Mouse (Mus musculus) intestine, embryonic 16.5 days (tissue): ENCODE results near the gene Rab8b. TPM values are rescaled to one million over a fixed set of nuclear protein-coding genes. Genes with fewer than 3 reads are reported as not detected.
"Not testable (repeated sequence)": the region's sequence is repeated elsewhere in the genome, so short reads cannot be mapped to it uniquely, and the experiment has no call there.

Source experiments
- ATAC-seq: fragments of 200-750 bp; cut with Nextera tagmentation; 2 replicates; pipeline ENCODE4 v1.8.0; 2017; ENCODE audit warnings: moderate TSS enrichment, moderate library complexity
- H3K27ac ChIP-seq: fragments of 300-500 bp; sonication (generic); 2 replicates; pipeline ENCODE4 v1.5.1; 2014; ENCODE audit warnings: mild to moderate bottlenecking, low read length
- H3K27me3 ChIP-seq: fragments of 300-500 bp; sonication (generic); replicated peaks from 2 replicates; pipeline ENCODE4 v1.6.1; 2014; ENCODE audit warnings: low read length, control low read depth, mixed read lengths; ENCODE audit not compliant: control insufficient read depth, insufficient read depth
- H3K36me3 ChIP-seq: fragments of 300-500 bp; sonication (generic); 2 replicates; pipeline ENCODE4 v1.6.1; 2014; ENCODE audit warnings: low read length, control low read depth; ENCODE audit not compliant: control insufficient read depth, insufficient read depth
- H3K4me1 ChIP-seq: fragments of 300-500 bp; sonication (generic); 2 replicates; pipeline ENCODE4 v1.6.1; 2014; ENCODE audit warnings: low read length, control low read depth, mixed read lengths; ENCODE audit not compliant: control insufficient read depth, insufficient read depth
- H3K4me2 ChIP-seq: fragments of 300-500 bp; sonication (generic); 2 replicates; pipeline ENCODE4 v1.6.1; 2014; ENCODE audit warnings: low read depth, low read length, control low read depth
- H3K4me3 ChIP-seq: fragments of 300-500 bp; sonication (generic); 2 replicates; pipeline ENCODE4 v1.5.1; 2014; ENCODE audit warnings: mild to moderate bottlenecking, low read length
- H3K9ac ChIP-seq: fragments of 300-500 bp; sonication (generic); 2 replicates; pipeline ENCODE4 v1.6.1; 2014; ENCODE audit warnings: low read depth, low read length
- H3K9me3 ChIP-seq: fragments of 300-500 bp; sonication (generic); 2 replicates; pipeline ENCODE4 v1.6.1; 2016; ENCODE audit warnings: low read length, control low read depth; ENCODE audit not compliant: control insufficient read depth
- WGBS: fragments of 180-500 bp; shearing (Covaris S2); extraction: QIAGEN DNeasy Blood & Tissue Kit; methylation state at CpG from one replicate; pipeline ENCODE4 v1.1.7; 2014; 5-methylcytosine and 5-hydroxymethylcytosine counted together
- polyA plus RNA-seq: library from polyadenylated mRNA; unstranded; fragments of >200 nt; fragmentation: Nextera tagmentation; extraction: Ambion mirVana; gene quantifications from 2 replicates; pipeline ENCODE4 v1.2.1, GENCODE M21; 2015

Rab8b gene
- polyA plus RNA-seq, 1 experiment from 2014 or later: 18.3 TPM

DNA sequence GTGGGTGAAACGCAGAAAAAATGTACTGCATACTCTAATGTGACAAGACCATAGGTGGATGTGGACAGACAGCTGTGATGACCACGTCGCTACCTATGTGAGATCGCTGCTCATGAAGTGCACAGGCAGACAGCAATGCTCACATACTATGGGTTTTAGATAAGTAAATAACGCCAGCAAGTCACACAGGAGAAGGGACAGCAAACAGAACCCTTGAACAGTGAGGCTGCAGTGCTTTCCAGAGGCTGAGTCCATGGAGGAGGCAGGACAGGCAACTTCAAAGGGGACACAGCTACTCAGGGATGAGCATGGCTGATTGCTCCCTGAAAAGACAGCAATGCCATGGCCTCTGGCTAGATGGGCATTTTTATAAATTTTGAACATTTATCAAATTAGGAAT lies 72.7 kb downstream of the Rab8b start:
- H3K4me2 ChIP-seq: no peak overlapping the region
- H3K4me3 ChIP-seq: no peak overlapping the region
- peaks cover 3% of the 10 kb centered on the region; the same call in 1 of the 2 replicates for H3K4me1 ChIP-seq
- H3K9ac ChIP-seq: no peak overlapping the region
- no peaks in the 10 kb centered on the region for H3K9me3 ChIP-seq
- H3K27ac ChIP-seq: no peak overlapping the region
- 86% methylated on average over 5 of the region's 5 CpGs for WGBS
- no peak for ATAC-seq
- H3K36me3 ChIP-seq: peaks cover 7% of the 10 kb centered on the region; the same call in 1 of the 2 replicates
- H3K27me3 ChIP-seq: no peaks in the 10 kb centered on the region

DNA sequence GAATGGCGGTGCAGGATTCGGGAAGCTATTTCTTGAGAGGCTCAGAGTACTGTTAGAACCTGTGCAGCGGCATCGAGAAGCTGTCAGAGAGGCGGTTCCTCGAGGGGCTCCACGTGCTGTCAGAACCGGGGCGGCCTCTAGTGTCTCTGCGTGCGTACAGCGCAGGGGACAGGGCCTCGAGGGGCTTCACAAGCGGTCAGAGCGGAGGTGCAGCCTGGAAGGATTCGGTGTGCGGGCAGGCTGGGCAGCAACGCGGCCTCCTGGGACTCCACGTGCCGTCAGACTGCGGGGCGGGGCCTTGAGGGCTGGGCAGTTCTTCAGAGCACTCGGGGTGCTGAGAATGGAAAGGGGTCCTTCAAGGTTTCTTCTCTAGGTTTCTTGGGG lies 84.4 kb downstream of the Rab8b start:
- WGBS: under 1% methylated on average over 24 of the region's 24 CpGs
- peak overlapping the region; percentile 99 for H3K4me2 ChIP-seq
- ATAC-seq: peak; percentile 71
- H3K27ac ChIP-seq: no peak overlapping the region
- H3K9ac ChIP-seq: peak overlapping the region; percentile 66
- H3K4me1 ChIP-seq: peaks cover 13% of the 10 kb centered on the region
- no peaks in the 10 kb centered on the region for H3K9me3 ChIP-seq
- H3K27me3 ChIP-seq: no peaks in the 10 kb centered on the region
- H3K36me3 ChIP-seq: no peaks in the 10 kb centered on the region
- H3K4me3 ChIP-seq: peak overlapping the region; percentile 72

DNA sequence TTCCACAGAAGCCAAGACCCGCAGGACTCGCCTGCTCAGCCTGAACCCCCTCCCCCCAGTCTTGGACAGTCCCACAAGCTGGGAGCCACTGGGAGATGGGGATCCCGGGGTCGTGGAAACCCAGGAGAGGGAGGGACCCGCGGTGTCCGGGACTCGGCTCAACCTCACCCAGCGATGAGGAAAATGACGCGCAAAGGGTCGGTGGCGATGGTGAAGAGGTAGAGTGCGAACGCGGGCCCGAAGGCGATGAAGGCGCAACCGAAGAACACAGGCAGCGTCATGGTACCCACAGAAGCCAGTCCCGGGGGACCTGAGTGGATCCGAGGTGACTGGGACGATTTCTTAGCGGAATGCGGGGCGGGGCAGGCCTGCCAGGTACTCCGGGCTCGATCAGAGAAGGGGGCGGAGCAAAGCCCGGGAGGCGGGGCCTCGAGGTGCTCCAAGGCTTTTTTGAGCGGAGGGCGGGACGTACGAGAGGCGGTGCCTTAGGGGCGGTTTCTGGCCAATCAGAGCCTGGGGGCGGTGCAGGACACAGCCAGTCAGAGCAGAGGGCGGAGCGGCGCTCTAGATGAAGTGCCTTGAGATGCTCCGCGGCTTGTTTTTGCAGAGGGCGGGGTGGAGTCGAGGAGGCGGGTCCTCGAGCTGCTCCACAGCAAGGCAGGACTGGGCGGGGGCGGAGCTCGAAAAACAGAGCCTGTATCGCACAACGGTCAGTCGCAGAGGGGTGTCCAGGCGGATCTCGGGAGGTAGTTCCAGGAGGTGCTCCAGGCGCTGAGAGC lies 85.0 kb downstream of the Rab8b start, which contains the start of gene Aph1c:
Gene Aph1c (minus strand): TSS at position 409 of the 779 bp plus-strand sequence.
- Histone ChIP-seq H3K4me1 (peaks cover 13% of the 10 kb centered on the region), H3K4me3 (peak within 1 kb of the TSS; percentile 72), H3K27ac (no peak within 1 kb of the TSS), H3K9ac (peak within 1 kb of the TSS; percentile 70), H3K4me2 (peak within 1 kb of the TSS; percentile 99), H3K27me3 (no peaks in the 10 kb centered on the region), H3K36me3 (no peaks in the 10 kb centered on the region), H3K9me3 (no peaks in the 10 kb centered on the region)
- WGBS: under 1% methylated on average over 58 of the region's 58 CpGs
- ATAC-seq: peak; percentile 100

DNA sequence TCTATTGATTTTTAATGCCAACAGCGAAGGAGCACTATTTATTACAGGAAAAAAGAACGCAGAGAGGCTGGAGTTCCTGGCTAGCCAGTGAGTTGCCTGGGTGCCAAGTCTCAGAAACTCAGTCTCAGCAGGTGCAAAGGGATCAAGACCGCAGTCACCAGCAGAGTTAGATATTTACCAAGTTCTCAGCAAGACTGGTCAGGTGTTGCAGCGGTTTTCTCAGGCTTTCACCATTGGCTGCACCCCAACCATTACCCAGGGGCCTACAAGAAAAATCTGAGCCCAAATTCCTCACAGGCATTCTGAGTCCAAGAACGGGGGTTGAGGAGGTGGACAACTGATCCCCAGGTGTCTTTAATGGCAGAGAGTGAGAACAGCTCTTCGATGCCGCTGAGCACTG lies 85.6 kb downstream of the Rab8b start:
- ATAC-seq: no peak
- peaks cover 13% of the 10 kb centered on the region for H3K4me1 ChIP-seq
- H3K4me3 ChIP-seq: peak overlapping the region; percentile 72
- 23% methylated on average over 7 of the region's 7 CpGs for WGBS
- no peak overlapping the region for H3K27ac ChIP-seq
- no peaks in the 10 kb centered on the region for H3K27me3 ChIP-seq
- no peaks in the 10 kb centered on the region for H3K9me3 ChIP-seq
- H3K4me2 ChIP-seq: peak overlapping the region; percentile 96
- peak overlapping the region; percentile 70 for H3K9ac ChIP-seq
- H3K36me3 ChIP-seq: no peaks in the 10 kb centered on the region

DNA sequence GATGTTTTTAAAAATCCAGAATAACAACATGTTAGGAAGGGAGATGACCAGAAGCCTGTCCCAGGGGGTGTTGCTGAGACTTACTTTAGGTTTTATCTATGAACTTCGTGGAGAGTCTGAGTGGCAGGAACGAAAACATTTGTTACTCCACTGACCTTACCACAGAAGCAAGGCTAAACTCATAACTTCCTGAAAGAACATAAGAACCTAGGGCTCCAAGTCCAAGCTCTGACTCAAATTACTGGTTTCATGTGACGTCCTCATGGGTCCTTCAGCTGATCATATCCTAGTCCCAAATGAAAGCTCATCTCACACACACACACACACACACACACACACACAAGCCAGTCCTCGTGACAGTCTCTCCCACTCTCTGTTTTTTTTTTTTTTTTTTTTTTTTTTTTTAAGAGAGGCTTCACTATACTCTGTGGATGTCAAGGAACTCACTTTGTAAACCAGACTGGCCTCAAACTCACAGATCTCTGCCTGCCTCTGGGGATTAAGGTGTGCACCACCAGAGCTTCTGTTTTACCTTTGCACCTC lies 87.0 kb downstream of the Rab8b start:
- Histone ChIP-seq H3K4me3 (no peak overlapping the region), H3K4me2 (no peak overlapping the region), H3K27me3 (no peaks in the 10 kb centered on the region), H3K9ac (no peak overlapping the region), H3K27ac (no peak overlapping the region), H3K4me1 (peaks cover 13% of the 10 kb centered on the region), H3K9me3 (no peaks in the 10 kb centered on the region), H3K36me3 (no peaks in the 10 kb centered on the region)
- 69% methylated on average over 4 of the region's 4 CpGs for WGBS
- no peak for ATAC-seq

DNA sequence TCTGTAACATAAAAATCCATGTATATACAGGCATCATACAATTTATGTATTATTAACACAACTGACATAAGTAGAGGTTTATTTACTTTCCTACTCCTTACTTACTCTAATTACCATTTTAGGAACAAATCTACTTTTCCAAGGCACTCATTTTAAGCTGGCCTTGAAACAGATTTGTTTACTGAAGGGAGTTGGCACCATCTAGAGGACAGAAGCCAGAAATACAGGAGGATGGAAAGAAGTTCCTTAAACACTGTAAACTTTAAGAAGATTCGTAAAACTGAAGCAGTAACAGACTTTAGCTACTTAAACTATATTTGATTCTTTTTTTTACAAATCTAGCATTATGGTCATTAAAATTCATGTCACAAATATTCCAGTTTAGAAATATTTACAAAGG lies 93.5 kb downstream of the Rab8b start:
- no peaks in the 10 kb centered on the region for H3K27me3 ChIP-seq
- H3K9ac ChIP-seq: no peak overlapping the region
- no peak for ATAC-seq
- no peaks in the 10 kb centered on the region for H3K9me3 ChIP-seq
- 24% methylated on average over 1 of the region's 1 CpGs for WGBS
- no peaks in the 10 kb centered on the region for H3K36me3 ChIP-seq
- H3K4me3 ChIP-seq: no peak overlapping the region
- no peaks in the 10 kb centered on the region for H3K4me1 ChIP-seq
- H3K4me2 ChIP-seq: no peak overlapping the region
- no peak overlapping the region for H3K27ac ChIP-seq

DNA sequence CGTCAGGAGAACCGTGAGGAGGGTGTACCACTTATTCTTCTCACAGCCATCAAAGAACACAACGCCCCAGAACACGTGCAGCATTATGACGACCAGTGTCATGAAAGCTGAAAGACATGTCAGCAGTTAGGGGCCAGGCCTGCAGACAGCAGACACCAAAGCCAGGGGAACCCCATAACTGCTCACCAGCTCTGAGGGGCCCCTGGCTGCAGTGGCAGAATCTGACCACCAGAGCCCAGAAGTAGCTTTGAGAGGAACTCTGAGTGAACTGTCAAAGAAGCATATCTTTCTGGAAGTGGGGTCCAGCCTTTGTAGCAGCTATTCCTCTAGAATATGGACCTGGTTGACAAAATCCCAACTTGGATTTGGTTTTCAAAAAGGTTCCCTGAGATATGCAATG lies 97.2 kb downstream of the Rab8b start:
- not testable (repeated sequence) for H3K9ac ChIP-seq, ATAC-seq, H3K27ac ChIP-seq, H3K4me3 ChIP-seq, H3K9me3 ChIP-seq, H3K4me2 ChIP-seq, H3K27me3 ChIP-seq, H3K36me3 ChIP-seq, H3K4me1 ChIP-seq
- no CpG with 5 or more reads among the region's 5 CpGs for WGBS

DNA sequence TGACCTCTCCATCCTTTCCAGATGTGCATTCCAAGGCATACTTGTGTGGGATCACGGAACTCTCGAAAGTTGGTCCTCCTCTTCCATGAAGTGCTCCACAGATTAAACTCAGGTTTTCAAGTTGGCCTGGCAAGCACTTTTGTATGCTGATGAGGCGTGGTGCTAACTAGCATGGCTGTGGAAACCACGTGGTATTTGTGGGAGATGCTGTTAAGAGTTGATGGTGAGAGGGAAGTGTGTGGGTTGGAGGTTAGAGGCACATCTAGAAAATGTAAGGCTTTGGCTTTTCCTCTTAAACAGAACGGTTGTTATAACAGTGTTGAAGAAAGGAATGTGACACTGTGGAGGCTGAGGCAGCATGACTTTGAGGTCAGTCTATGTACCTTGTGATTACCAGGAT lies 98.5 kb downstream of the Rab8b start:
- Histone ChIP-seq H3K4me3 (no peak overlapping the region), H3K4me2 (no peak overlapping the region), H3K9ac (no peak overlapping the region), H3K36me3 (no peaks in the 10 kb centered on the region), H3K27me3 (no peaks in the 10 kb centered on the region), H3K4me1 (no peaks in the 10 kb centered on the region), H3K27ac (no peak overlapping the region), H3K9me3 (no peaks in the 10 kb centered on the region)
- WGBS: 78% methylated on average over 5 of the region's 5 CpGs
- ATAC-seq: no peak

DNA sequence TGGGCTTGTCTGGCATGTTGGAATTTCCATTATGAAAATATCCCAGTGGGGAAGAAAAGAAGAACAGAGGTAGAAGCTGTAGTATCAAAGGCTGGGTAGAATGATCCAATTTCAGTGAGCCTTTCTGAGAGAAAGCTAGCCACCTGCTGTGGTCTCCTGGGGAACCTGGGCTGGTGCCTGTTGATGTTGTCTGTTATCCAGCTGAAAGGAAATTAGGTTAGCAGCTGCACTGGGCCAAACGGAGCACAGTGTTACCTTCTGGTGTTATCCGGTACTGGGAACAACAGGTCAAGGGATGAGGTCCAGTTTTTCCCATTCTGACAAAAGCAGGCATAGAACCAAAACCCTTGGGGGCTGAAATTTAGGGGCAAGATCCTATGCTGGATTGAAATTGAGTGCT lies 106.1 kb downstream of the Rab8b start:
- ATAC-seq: no peak

More for the DNA sequence above, 106.1 kb downstream of the Rab8b start:
- WGBS: 43% methylated on average over 2 of the region's 2 CpGs
- Histone ChIP-seq H3K27ac (no peak overlapping the region), H3K9me3 (no peaks in the 10 kb centered on the region), H3K4me1 (no peaks in the 10 kb centered on the region), H3K9ac (no peak overlapping the region), H3K27me3 (no peaks in the 10 kb centered on the region), H3K4me2 (no peak overlapping the region), H3K4me3 (no peak overlapping the region), H3K36me3 (no peaks in the 10 kb centered on the region)
